Mouse (Mus musculus) MEL (cell line): ENCODE measurements around the gene Atp5l.

Experiments used
- CTCF ChIP-seq, 3 experiments: IDR thresholded peaks in 2 of 3; conservative IDR thresholded peaks in 1 of 3; 2 replicates each; pipeline ENCODE4 v1.5.1; 2011 to 2012; ENCODE audit warnings: low read length in 3 of 3, low read depth in 2 of 3, mild to moderate bottlenecking in 2 of 3, improper control_type of control experiment in 1 of 3, inconsistent platforms in 1 of 3, mixed read lengths in 1 of 3, moderate library complexity in 1 of 3; ENCODE audit not compliant: control insufficient read depth in 1 of 3, insufficient read depth in 1 of 3, poor library complexity in 1 of 3, severe bottlenecking in 1 of 3
- EP300 ChIP-seq, 2 experiments: IDR thresholded peaks; 2 replicates each; pipeline ENCODE4 v1.6.1; 2011; ENCODE audit warnings: improper control_type of control experiment in 2 of 2, low read length in 2 of 2, low read depth in 1 of 2, mild to moderate bottlenecking in 1 of 2
- GABPA ChIP-seq: IDR thresholded peaks from 2 replicates; pipeline ENCODE4 v1.6.1; 2012; ENCODE audit warnings: low read depth, mild to moderate bottlenecking, inconsistent platforms, low read length, improper control_type of control experiment, moderate library complexity
- GATA1 ChIP-seq: IDR thresholded peaks from 2 replicates; pipeline ENCODE4 v1.6.1; 2011; ENCODE audit warnings: low read depth, low read length, improper control_type of control experiment
- MXI1 ChIP-seq: IDR thresholded peaks from 2 replicates; pipeline ENCODE4 v1.6.1; 2011; ENCODE audit warnings: mild to moderate bottlenecking, low read depth, low read length, improper control_type of control experiment
- MYC ChIP-seq: IDR thresholded peaks from 2 replicates; pipeline ENCODE4 v1.6.1; 2011; ENCODE audit warnings: low read depth, mild to moderate bottlenecking, low read length, improper control_type of control experiment, moderate library complexity
- POLR2A ChIP-seq, 2 experiments: IDR thresholded peaks; 2 replicates each; pipeline ENCODE4 v1.6.1; 2011 to 2012; ENCODE audit warnings: low read length in 2 of 2, mild to moderate bottlenecking in 2 of 2, control low read depth in 1 of 2, improper control_type of control experiment in 1 of 2, low read depth in 1 of 2, moderate library complexity in 1 of 2; ENCODE audit not compliant: control insufficient read depth in 1 of 2, insufficient read depth in 1 of 2, poor library complexity in 1 of 2
- POLR2AphosphoS5 ChIP-seq: IDR thresholded peaks from 2 replicates; pipeline ENCODE4 v1.6.1; 2012; ENCODE audit warnings: low read depth, borderline replicate concordance, mild to moderate bottlenecking, inconsistent platforms, low read length, moderate library complexity, mixed read lengths
- RCOR1 ChIP-seq: IDR thresholded peaks from 2 replicates; pipeline ENCODE4 v1.6.1; 2012; ENCODE audit warnings: low read depth, mild to moderate bottlenecking, inconsistent platforms, low read length, improper control_type of control experiment
- SMC3 ChIP-seq: IDR thresholded peaks from 2 replicates; pipeline ENCODE4 v1.6.1; 2011; ENCODE audit warnings: low read depth, low read length, improper control_type of control experiment
- USF1 ChIP-seq: IDR thresholded peaks from 2 replicates; pipeline ENCODE4 v1.6.1; 2014; ENCODE audit warnings: low read depth, mild to moderate bottlenecking, inconsistent platforms, low read length, improper control_type of control experiment, moderate library complexity
- ZC3H11A ChIP-seq: IDR thresholded peaks from 2 replicates; pipeline ENCODE4 v1.6.1; 2012; ENCODE audit warnings: low read depth, mild to moderate bottlenecking, inconsistent platforms, low read length, improper control_type of control experiment

DNA sequence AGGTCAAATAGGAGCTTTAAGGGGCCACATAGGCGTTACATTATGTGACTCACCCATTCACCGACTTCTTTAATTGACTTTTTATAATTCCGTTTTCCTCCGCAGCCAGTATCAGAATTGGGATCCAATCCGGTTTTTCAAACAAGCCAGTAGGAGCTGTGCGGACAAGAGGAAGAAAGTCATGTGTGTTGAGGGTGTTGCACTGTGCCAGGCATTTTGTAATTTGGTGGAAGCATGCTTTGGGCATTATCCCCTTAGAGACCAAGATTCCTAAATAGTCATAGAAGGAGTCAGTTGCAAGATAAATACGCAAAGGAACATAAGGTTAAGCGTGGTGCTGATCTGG, 554 bp upstream of the Atp5l start:
- TF ChIP-seq ZC3H11A: no peak
- no peak for TF ChIP-seq CTCF (IDR thresholded peaks at IDR 0.05 in 2 of 3, conservative IDR thresholded peaks at IDR 0.05 in 1 of 3; ENCODE audit: control insufficient read depth in 1 of 3, insufficient read depth in 1 of 3, low read depth in 2 of 3, low read length in 3 of 3, poor library complexity in 1 of 3, severe bottlenecking in 1 of 3)
- TF ChIP-seq MXI1: peak; percentile 96
- TF ChIP-seq POLR2A (IDR thresholded peaks at IDR 0.05; ENCODE audit: control insufficient read depth in 1 of 2, insufficient read depth in 1 of 2, low read depth in 1 of 2, low read length in 2 of 2, poor library complexity in 1 of 2): peak in 1 of 2 experiments; percentile 65; a peak in 3 of 4 replicates
- TF ChIP-seq POLR2AphosphoS5: no peak
- no peak for TF ChIP-seq GATA1
- no peak for TF ChIP-seq EP300 (IDR thresholded peaks at IDR 0.05; ENCODE audit: low read depth in 1 of 2, low read length in 2 of 2)
- no peak for TF ChIP-seq SMC3
- no peak for TF ChIP-seq RCOR1
- TF ChIP-seq USF1: peak; percentile 55; the same call in 1 of the 2 replicates
- no peak; the same call in 1 of the 2 replicates for TF ChIP-seq MYC
- no peak for TF ChIP-seq GABPA
